Mouse (Mus musculus): Measurements from ENCODE around the gene Misp. TPM values are rescaled to one million over a fixed set of nuclear protein-coding genes. Genes with fewer than 3 reads are reported as not detected.

The Misp gene
- 0.13 TPM in 1 of 2 replicates, not detected in the other for total RNA-seq (2017)

DNA sequence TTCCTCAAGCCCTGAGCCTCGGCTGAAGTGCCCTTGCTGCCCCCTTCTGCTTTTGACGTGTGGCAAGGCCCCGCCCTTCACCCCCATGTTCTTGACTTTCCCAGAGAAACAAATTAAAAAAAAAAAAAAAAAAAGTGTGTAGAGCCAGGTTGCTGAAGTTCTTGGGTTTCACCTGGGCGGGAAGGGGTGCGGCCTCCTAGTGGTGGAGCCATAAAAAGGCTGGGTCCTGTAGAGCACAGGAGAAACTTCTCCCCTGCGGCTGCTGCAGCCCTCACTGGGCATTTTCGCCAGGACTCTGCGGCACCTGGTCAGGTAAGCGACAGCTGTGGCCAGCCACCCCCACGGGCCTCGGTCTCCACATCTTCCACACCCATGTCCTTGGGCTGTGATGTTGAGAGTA, at the start of gene Misp:
Misp (plus strand) TSS at position 208 of the 400 bp plus-strand sequence.
- no peak for ATAC-seq (replicated peaks in 1 of 2; ENCODE audit: insufficient read depth in 1 of 2, low FRiP score in 2 of 2, low TSS enrichment in 1 of 2, low read depth in 1 of 2, poor library complexity in 2 of 2, severe bottlenecking in 2 of 2)

- no peak for ATAC-seq (replicated peaks in 1 of 2; ENCODE audit: insufficient read depth in 1 of 2, low FRiP score in 2 of 2, low TSS enrichment in 1 of 2, low read depth in 1 of 2, poor library complexity in 2 of 2, severe bottlenecking in 2 of 2)
These were observed 48.5 kb upstream of the Misp start for GRCm38 (mm10) chr10:79772320-79772719.

DNA sequence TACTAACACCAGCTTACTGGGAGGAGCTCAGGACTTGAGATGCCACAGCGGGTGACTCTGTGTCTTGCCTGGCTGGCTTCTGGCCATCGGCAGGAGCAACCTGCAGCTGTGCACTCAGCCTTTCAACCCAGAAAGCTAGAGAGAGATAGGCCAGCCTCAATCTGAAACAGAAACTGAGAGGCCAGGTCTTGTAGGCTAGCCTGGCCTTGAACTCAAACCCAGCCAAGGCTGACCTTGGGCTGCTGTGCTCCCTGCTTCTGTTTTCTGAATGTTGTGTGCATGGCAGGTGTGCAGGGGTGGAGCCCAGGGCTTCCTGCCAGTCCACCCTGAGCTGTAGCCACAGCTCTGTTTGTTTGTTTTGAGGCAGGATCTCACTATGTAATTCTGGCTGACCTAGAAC, 47.6 kb upstream of the Misp start:
- no peak for ATAC-seq (replicated peaks in 1 of 2; ENCODE audit: insufficient read depth in 1 of 2, low FRiP score in 2 of 2, low TSS enrichment in 1 of 2, low read depth in 1 of 2, poor library complexity in 2 of 2, severe bottlenecking in 2 of 2)

- no peak for ATAC-seq (replicated peaks in 1 of 2; ENCODE audit: insufficient read depth in 1 of 2, low FRiP score in 2 of 2, low TSS enrichment in 1 of 2, low read depth in 1 of 2, poor library complexity in 2 of 2, severe bottlenecking in 2 of 2)
These were observed 46.1 kb upstream of the Misp start for GRCm38 (mm10) chr10:79774486-79775279.

DNA sequence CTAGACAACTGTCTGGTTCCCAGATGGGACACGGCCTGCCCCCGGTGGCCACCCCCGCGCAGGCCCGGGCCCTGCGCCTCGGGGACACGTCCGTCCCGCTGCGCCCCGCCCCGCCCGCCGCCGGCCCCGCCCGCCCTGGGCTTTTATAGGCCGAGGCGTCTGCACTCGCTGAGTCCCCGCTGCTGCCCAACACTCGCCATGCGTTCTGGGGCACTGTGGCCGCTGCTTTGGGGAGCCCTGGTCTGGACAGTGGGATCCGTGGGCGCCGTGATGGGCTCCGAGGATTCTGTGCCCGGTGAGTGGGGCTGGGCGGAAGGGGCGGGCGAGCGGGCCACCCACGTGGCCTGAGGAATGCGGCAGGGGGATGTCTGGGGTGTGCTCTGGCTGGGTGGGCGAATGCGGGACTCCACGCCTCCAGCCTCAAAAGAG, 43.7 kb upstream of the Misp start, which contains the start of gene Fstl3:
Fstl3 (plus strand) TSS at position 170 of the 429 bp plus-strand sequence.
- no peak for ATAC-seq (replicated peaks in 1 of 2; ENCODE audit: insufficient read depth in 1 of 2, low FRiP score in 2 of 2, low TSS enrichment in 1 of 2, low read depth in 1 of 2, poor library complexity in 2 of 2, severe bottlenecking in 2 of 2)

GRCm38 (mm10) chr10:79778006-79778405, 42.8 kb upstream of the Misp start:
- no peak for ATAC-seq (replicated peaks in 1 of 2; ENCODE audit: insufficient read depth in 1 of 2, low FRiP score in 2 of 2, low TSS enrichment in 1 of 2, low read depth in 1 of 2, poor library complexity in 2 of 2, severe bottlenecking in 2 of 2)

DNA sequence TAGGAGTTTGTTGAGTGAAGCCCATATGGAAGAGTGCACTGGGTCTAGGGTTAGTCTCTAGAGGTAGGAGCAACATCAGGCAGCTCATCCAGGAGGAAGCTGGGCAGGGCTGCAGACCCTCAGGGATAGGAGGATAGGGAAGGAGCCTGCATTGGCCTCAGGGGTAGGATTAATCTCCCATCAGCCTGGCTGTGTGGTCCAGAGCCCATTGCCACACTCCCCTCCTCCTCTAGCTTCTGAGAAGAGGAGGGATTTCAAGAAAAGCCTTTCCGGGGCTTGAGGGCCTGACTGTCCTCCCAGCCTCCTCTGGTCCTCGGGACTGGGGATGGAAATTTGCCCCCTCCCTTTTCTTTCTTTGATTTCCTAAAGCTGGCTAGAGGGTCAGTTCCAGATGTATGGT, 41.6 kb upstream of the Misp start:
- ATAC-seq (replicated peaks in 1 of 2; ENCODE audit: insufficient read depth in 1 of 2, low FRiP score in 2 of 2, low TSS enrichment in 1 of 2, low read depth in 1 of 2, poor library complexity in 2 of 2, severe bottlenecking in 2 of 2) = no peak

- peak; percentile 75 to 81 for ATAC-seq (replicated peaks in 1 of 2; ENCODE audit: insufficient read depth in 1 of 2, low FRiP score in 2 of 2, low TSS enrichment in 1 of 2, low read depth in 1 of 2, poor library complexity in 2 of 2, severe bottlenecking in 2 of 2)
These were observed 40.8 kb upstream of the Misp start for GRCm38 (mm10) chr10:79779784-79780663.

DNA sequence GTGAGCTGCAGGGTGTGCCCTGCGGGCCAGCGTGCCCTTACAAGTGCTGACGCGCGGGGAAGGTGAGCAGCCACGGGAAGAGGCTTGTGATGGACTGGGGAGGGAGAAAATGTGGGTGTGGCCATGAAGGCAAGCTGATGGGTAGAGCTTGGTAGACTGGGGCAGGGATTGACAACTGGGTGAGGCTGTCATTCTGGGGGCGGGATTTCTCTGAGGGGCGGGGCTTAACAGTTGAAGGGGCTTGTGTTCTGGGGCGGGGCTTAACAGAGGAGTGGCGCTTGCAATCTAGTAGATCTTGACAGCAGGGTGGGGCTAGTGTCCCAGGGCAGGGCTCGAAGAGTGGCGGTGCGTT, 40.1 kb upstream of the Misp start:
- ATAC-seq (replicated peaks in 1 of 2; ENCODE audit: insufficient read depth in 1 of 2, low FRiP score in 2 of 2, low TSS enrichment in 1 of 2, low read depth in 1 of 2, poor library complexity in 2 of 2, severe bottlenecking in 2 of 2) = peak in 1 of 2 experiments; percentile 43; a peak in 2 of 4 replicates

- no peak for ATAC-seq (replicated peaks in 1 of 2; ENCODE audit: insufficient read depth in 1 of 2, low FRiP score in 2 of 2, low TSS enrichment in 1 of 2, low read depth in 1 of 2, poor library complexity in 2 of 2, severe bottlenecking in 2 of 2)
These were observed 39.6 kb upstream of the Misp start for GRCm38 (mm10) chr10:79781139-79781538.

- no peak for ATAC-seq (replicated peaks in 1 of 2; ENCODE audit: insufficient read depth in 1 of 2, low FRiP score in 2 of 2, low TSS enrichment in 1 of 2, low read depth in 1 of 2, poor library complexity in 2 of 2, severe bottlenecking in 2 of 2)
These were observed 38.8 kb upstream of the Misp start for GRCm38 (mm10) chr10:79781956-79782355.

- no peak for ATAC-seq (replicated peaks in 1 of 2; ENCODE audit: insufficient read depth in 1 of 2, low FRiP score in 2 of 2, low TSS enrichment in 1 of 2, low read depth in 1 of 2, poor library complexity in 2 of 2, severe bottlenecking in 2 of 2)
These were observed 37.7 kb upstream of the Misp start for GRCm38 (mm10) chr10:79783050-79783449.

DNA sequence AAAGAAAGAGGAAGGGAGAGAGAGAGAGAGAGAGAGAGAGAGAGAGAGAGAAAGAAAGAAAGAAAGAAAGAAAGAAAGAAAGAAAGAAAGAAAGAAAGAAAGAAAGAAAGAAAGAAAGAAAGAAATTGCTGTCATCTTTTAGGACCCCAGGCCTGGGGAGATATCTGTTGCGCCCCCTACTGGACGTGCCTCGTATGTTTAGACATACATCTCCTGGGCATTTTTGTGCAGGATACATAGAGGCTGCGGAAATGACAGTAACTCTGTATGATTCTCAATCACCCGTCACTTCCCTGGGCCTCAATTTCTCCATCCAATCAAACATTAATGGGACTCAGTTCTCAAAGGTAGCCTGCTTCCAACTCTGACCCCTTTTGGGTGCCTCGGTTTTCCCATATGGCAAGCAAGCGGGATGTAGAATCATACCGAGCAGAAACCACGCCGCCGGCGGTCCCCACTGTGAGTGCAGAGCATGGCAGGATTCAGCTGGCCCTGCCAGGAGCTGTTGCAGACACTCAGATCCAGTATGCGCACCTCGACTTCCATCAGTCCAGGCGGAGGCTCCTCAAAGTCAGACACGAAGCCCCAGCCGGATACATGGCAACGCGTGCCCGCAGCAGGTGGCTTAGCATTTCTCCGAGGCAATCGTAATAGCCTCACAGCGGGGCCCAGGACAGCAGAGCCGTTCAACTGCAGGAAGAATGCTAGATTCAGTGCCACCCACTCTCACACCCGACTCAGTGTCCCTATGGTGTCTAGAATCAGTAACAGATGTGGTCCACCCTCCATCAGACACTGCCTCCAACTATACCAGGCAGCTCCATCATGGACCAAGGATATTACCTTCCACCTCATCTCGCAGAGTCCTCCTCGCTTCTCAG, 36.6 kb upstream of the Misp start:
- ATAC-seq (replicated peaks in 1 of 2; ENCODE audit: insufficient read depth in 1 of 2, low FRiP score in 2 of 2, low TSS enrichment in 1 of 2, low read depth in 1 of 2, poor library complexity in 2 of 2, severe bottlenecking in 2 of 2) = no peak

DNA sequence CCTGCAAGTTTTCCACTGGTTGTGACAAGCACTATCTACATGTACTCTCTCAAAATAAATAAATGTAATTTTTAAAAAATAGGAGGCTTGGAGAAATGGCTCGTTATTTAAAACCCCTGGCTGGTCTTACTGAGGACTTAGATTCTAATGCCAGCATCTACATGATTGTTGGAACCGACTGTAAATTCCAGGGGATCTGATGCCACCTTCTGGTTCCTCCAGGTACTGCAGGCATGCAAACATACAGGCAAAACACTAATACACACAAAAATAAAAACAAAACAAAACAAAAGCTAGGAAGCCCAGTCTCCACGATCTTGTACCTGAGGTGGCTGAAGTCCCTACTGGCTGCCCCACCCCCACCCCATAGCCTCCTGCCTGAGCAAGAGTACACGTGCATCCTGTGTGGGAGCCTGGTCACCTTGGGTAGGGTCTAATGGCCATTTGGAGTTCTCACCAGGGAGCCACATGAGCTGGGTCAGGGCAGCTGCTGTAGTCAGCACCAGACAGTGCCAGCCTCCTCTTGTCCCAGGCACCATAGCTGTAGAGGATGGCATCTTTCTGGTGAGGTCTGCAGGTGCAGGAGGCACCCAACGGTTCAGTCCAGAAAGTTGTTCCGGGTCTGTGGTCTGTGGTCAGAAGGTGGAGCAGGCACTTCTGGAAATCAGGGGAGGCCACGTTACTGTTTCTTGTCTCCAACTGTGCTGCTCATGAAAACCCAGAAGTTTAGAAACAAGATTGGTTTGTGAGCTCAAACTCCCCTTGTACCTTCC, 32.2 kb upstream of the Misp start:
- peak; percentile 55 to 56 for ATAC-seq (replicated peaks in 1 of 2; ENCODE audit: insufficient read depth in 1 of 2, low FRiP score in 2 of 2, low TSS enrichment in 1 of 2, low read depth in 1 of 2, poor library complexity in 2 of 2, severe bottlenecking in 2 of 2)

- ATAC-seq (replicated peaks in 1 of 2; ENCODE audit: insufficient read depth in 1 of 2, low FRiP score in 2 of 2, low TSS enrichment in 1 of 2, low read depth in 1 of 2, poor library complexity in 2 of 2, severe bottlenecking in 2 of 2) = no peak
These were observed 31.2 kb upstream of the Misp start for GRCm38 (mm10) chr10:79789581-79789980.

GRCm38 (mm10) chr10:79790861-79791260, 29.9 kb upstream of the Misp start, which contains the start of gene Prss57:
Gene Prss57, minus strand, starts transcription at chr10:79790961.
- no peak for ATAC-seq (replicated peaks in 1 of 2; ENCODE audit: insufficient read depth in 1 of 2, low FRiP score in 2 of 2, low TSS enrichment in 1 of 2, low read depth in 1 of 2, poor library complexity in 2 of 2, severe bottlenecking in 2 of 2)
